In genomic region chr5:35926511-35926910, GRCm38 (mm10) we compare ENCODE assay signal across 15 mouse cellular contexts. TPM values are rescaled to one million over a fixed set of nuclear protein-coding genes. Genes with fewer than 3 reads are reported as not detected.
DNase-seq lines count a peak whose midpoint lies in the region; ATAC-seq lines count a peak whose summit lies in the region.
"Had no signal": no experiment of that assay in that cellular context is flagged by ENCODE, and none has a peak within 500 bp of the region (broad histone marks: within the 10 kb centered on the region; RNA-seq: fewer than 3 reads in every experiment).

No protein-coding gene starts in this region.

- no peak overlapping the region for H3K4me3 ChIP-seq in heart, embryonic 10.5 days
- H3K4me3 ChIP-seq in midbrain, embryonic 13.5 days (replicated peaks): no peak overlapping the region
- no peak overlapping the region for H3K4me3 ChIP-seq in midbrain, embryonic 16.5 days (ENCODE audit: low read depth, low read length)
- no peak overlapping the region for H3K4me3 ChIP-seq in hindbrain, embryonic 13.5 days
- no peak overlapping the region for H3K4me3 ChIP-seq in neural tube, embryonic 14.5 days (ENCODE audit: low read depth, low read length)
- H3K4me3 ChIP-seq: heart, adult 2 months; limb, embryonic 15.5 days; megakaryocyte, embryonic 14.5 days; stomach, embryonic 15.5 days had no signal

- 82% methylated on average over 8 of the region's 8 CpGs for WGBS in heart, embryonic 10.5 days
- WGBS in midbrain, embryonic 13.5 days: 74% methylated on average over 8 of the region's 8 CpGs
- 58% methylated on average over 8 of the region's 8 CpGs for WGBS in midbrain, embryonic 16.5 days
- WGBS in hindbrain, embryonic 13.5 days: 47% methylated on average over 8 of the region's 8 CpGs
- WGBS in neural tube, embryonic 14.5 days: 33% methylated on average over 8 of the region's 8 CpGs

- H3K27ac ChIP-seq in heart, embryonic 10.5 days: 0 out of 2 replicates have a peak overlapping the region, but pooled peaks have one; percentile 13
- H3K27ac ChIP-seq in midbrain, embryonic 13.5 days: peak overlapping the region; percentile 63
- H3K27ac ChIP-seq in midbrain, embryonic 16.5 days (ENCODE audit: low read length): no peak overlapping the region
- H3K27ac ChIP-seq in hindbrain, embryonic 13.5 days: peak overlapping the region; percentile 85
- no peak overlapping the region for H3K27ac ChIP-seq in neural tube, embryonic 14.5 days (ENCODE audit: low read depth, low read length)

- H3K4me2 ChIP-seq in midbrain, embryonic 13.5 days (replicated peaks): no peak overlapping the region
- H3K4me2 ChIP-seq in midbrain, embryonic 16.5 days (ENCODE audit: low read length): no peak overlapping the region
- no peak overlapping the region for H3K4me2 ChIP-seq in hindbrain, embryonic 13.5 days
- no peak overlapping the region for H3K4me2 ChIP-seq in neural tube, embryonic 14.5 days (ENCODE audit: low read depth, low read length)
- H3K4me2 ChIP-seq: limb, embryonic 15.5 days; stomach, embryonic 15.5 days had no signal

- no peak for DNase-seq in heart, embryonic 10.5 days (ENCODE audit: low spot score)
- DNase-seq in heart, postnatal 14 days: no peak
- no peak for DNase-seq in urinary bladder, postnatal 25 days (ENCODE audit: low spot score)
- DNase-seq: cerebellum, adult 9-11 months; heart, adult 2 months; kidney, adult 2 months; kidney, postnatal 25 days; lung, postnatal 14 days had no signal

- H3K36me3 ChIP-seq in heart, embryonic 10.5 days: no peaks in the 10 kb centered on the region
- no peaks in the 10 kb centered on the region; the same call in 1 of the 2 replicates for H3K36me3 ChIP-seq in midbrain, embryonic 13.5 days
- H3K36me3 ChIP-seq in midbrain, embryonic 16.5 days (ENCODE audit: control insufficient read depth, insufficient read depth, low read length): no peaks in the 10 kb centered on the region
- no peaks in the 10 kb centered on the region for H3K36me3 ChIP-seq in hindbrain, embryonic 13.5 days
- no peaks in the 10 kb centered on the region for H3K36me3 ChIP-seq in neural tube, embryonic 14.5 days (ENCODE audit: control insufficient read depth, insufficient read depth, low read length)
- H3K36me3 ChIP-seq: limb, embryonic 15.5 days; stomach, embryonic 15.5 days had no signal

- H3K4me1 ChIP-seq in heart, embryonic 10.5 days: peaks cover 74% of the 10 kb centered on the region
- peaks cover 77% of the 10 kb centered on the region for H3K4me1 ChIP-seq in midbrain, embryonic 13.5 days (replicated peaks)
- peaks cover 38% of the 10 kb centered on the region for H3K4me1 ChIP-seq in midbrain, embryonic 16.5 days (ENCODE audit: control insufficient read depth, insufficient read depth, low read length)
- peaks cover 89% of the 10 kb centered on the region for H3K4me1 ChIP-seq in hindbrain, embryonic 13.5 days (replicated peaks)
- peaks cover 35% of the 10 kb centered on the region for H3K4me1 ChIP-seq in neural tube, embryonic 14.5 days (ENCODE audit: control insufficient read depth, insufficient read depth, low read length)
- H3K4me1 ChIP-seq: megakaryocyte, embryonic 14.5 days had no signal

- intact Hi-C loops in heart, postnatal 14 days (cut with DNase I): loop anchor here (5.0 kb wide), 1 partner anchor 34 kb away; the partner anchor contains the start of gene Afap1

- H3K9ac ChIP-seq in midbrain, embryonic 13.5 days (replicated peaks): 0 out of 2 replicates have a peak overlapping the region, but pooled peaks have one; percentile 7
- no peak overlapping the region for H3K9ac ChIP-seq in midbrain, embryonic 16.5 days (ENCODE audit: low read depth, low read length)
- H3K9ac ChIP-seq in hindbrain, embryonic 13.5 days: peak overlapping the region; percentile 30; the same call in 1 of the 2 replicates
- no peak overlapping the region for H3K9ac ChIP-seq in neural tube, embryonic 14.5 days (replicated peaks; ENCODE audit: low read depth, low read length)
- H3K9ac ChIP-seq: limb, embryonic 15.5 days; stomach, embryonic 15.5 days had no signal

- no peaks in the 10 kb centered on the region for H3K27me3 ChIP-seq in heart, embryonic 10.5 days (ENCODE audit: insufficient read depth, poor library complexity, severe bottlenecking)
- no peaks in the 10 kb centered on the region for H3K27me3 ChIP-seq in midbrain, embryonic 13.5 days
- H3K27me3 ChIP-seq in midbrain, embryonic 16.5 days (ENCODE audit: control insufficient read depth, insufficient read depth, low read depth, low read length): no peaks in the 10 kb centered on the region
- no peaks in the 10 kb centered on the region for H3K27me3 ChIP-seq in hindbrain, embryonic 13.5 days
- H3K27me3 ChIP-seq in neural tube, embryonic 14.5 days (ENCODE audit: control insufficient read depth, insufficient read depth, low read length): no peaks in the 10 kb centered on the region
- H3K27me3 ChIP-seq: limb, embryonic 15.5 days; stomach, embryonic 15.5 days had no signal

- no peak for ATAC-seq in midbrain, embryonic 13.5 days
- no peak for ATAC-seq in midbrain, embryonic 16.5 days
- ATAC-seq in hindbrain, embryonic 13.5 days (ENCODE audit: low FRiP score): peak; percentile 50; the same call in 1 of the 2 replicates
- ATAC-seq in neural tube, embryonic 14.5 days (ENCODE audit: low read depth): peak; percentile 22; the same call in 1 of the 2 replicates

- H3K9me3 ChIP-seq in heart, embryonic 10.5 days: no peaks in the 10 kb centered on the region
- H3K9me3 ChIP-seq in midbrain, embryonic 13.5 days: no peaks in the 10 kb centered on the region
- no peaks in the 10 kb centered on the region for H3K9me3 ChIP-seq in midbrain, embryonic 16.5 days (replicated peaks; ENCODE audit: control insufficient read depth, low read length, poor library complexity, severe bottlenecking)
- no peaks in the 10 kb centered on the region for H3K9me3 ChIP-seq in hindbrain, embryonic 13.5 days
- H3K9me3 ChIP-seq in neural tube, embryonic 14.5 days (ENCODE audit: control insufficient read depth, low read length): no peaks in the 10 kb centered on the region
- H3K9me3 ChIP-seq: limb, embryonic 15.5 days; megakaryocyte, embryonic 14.5 days; stomach, embryonic 15.5 days had no signal

RNA-seq across cellular contexts. Expression of gene Afap1, which starts 33.4 kb away (rescaled TPM):
- 21.7 and 27.0 TPM in 2 replicates for polyA plus RNA-seq in heart, embryonic 10.5 days (2016; fragmentation: Nextera tagmentation; extraction: Ambion mirVana)
- 10 to 100 TPM; 28.3 to 28.7 TPM for total RNA-seq in heart, postnatal 14 days (2021)
- polyA plus RNA-seq in midbrain, embryonic 13.5 days (2015; fragmentation: Nextera tagmentation; extraction: Ambion mirVana): 68.7 and 73.0 TPM in 2 replicates
- polyA plus RNA-seq in midbrain, embryonic 16.5 days (2015; fragmentation: Nextera tagmentation; extraction: Ambion mirVana): 61.2 and 65.6 TPM in 2 replicates
- 82.8 and 86.5 TPM in 2 replicates for polyA plus RNA-seq in hindbrain, embryonic 13.5 days (2015; fragmentation: Nextera tagmentation; extraction: Ambion mirVana)
- polyA plus RNA-seq in neural tube, embryonic 14.5 days (2014; fragmentation: Nextera tagmentation; extraction: Ambion mirVana): 73.7 and 74.1 TPM in 2 replicates

Comparison
In these comparisons a context has a peak if more than half of its experiments do, and no peak if none do; other contexts are left out.
1. H3K27ac ChIP-seq: peak in heart, embryonic 10.5 days (single experiment), midbrain, embryonic 13.5 days (single experiment) and hindbrain, embryonic 13.5 days (single experiment); none in midbrain, embryonic 16.5 days (single experiment) and neural tube, embryonic 14.5 days (single experiment).
2. H3K9ac ChIP-seq: peak in midbrain, embryonic 13.5 days (single experiment) and hindbrain, embryonic 13.5 days (single experiment); none in midbrain, embryonic 16.5 days (single experiment) and neural tube, embryonic 14.5 days (single experiment).
3. ATAC-seq: peak in hindbrain, embryonic 13.5 days (single experiment) and neural tube, embryonic 14.5 days (single experiment); none in midbrain, embryonic 13.5 days (single experiment) and midbrain, embryonic 16.5 days (single experiment).